Mouse (Mus musculus): ENCODE measurements at regions not wholly inside any gene's neighbourhood (a gene's known extent, or its start where the extent isn't known, plus 50 kb on each side); places are given as distances from the start of the nearest gene placed in this dataset.
A peak's percentile ranks its signal among the peaks of the same experiment; 100 is the strongest.

DNA sequence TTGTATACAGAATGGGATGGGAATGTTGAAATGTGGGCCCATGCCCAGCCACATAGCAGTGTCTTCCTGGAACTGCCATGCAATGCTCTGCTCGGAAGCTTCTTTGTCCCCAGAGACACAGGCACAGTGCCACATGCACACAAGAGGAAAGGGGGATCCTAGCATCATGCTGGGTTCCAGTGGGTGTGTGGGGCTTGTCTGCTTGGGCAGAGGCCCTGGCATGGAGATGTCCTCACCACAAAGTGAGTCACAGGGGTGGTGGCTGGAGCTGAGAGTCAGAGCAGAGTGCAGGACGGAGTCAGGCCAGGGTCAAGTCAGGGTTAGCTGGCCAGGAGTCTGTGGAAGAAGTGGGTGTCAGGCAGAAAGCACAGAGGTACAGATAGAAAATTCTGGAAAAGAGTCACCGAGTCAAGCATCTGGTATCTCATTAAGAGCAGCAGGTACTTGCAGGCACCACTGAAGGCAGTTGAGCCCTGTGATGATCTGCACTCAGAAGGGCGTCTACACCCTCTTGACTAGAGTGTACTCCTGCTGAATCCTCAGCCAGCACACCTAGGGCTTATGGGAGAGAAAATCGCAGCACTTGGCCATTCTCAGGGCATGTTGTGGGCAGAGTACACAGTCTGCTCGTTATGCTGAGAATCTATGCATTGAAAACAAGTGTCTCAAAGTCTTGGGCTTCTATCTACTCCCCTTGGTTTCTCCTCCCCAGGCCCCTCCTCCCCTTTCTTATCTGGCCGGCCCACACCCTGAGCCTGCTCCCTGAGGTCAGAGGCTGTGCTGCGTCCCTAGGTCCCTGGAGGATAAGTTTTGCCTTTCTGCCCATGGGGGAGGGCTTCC is 85.3 kb downstream of the Ackr3 start:
- DNase-seq (ENCODE audit: low read depth, low spot score), result no peak

DNA sequence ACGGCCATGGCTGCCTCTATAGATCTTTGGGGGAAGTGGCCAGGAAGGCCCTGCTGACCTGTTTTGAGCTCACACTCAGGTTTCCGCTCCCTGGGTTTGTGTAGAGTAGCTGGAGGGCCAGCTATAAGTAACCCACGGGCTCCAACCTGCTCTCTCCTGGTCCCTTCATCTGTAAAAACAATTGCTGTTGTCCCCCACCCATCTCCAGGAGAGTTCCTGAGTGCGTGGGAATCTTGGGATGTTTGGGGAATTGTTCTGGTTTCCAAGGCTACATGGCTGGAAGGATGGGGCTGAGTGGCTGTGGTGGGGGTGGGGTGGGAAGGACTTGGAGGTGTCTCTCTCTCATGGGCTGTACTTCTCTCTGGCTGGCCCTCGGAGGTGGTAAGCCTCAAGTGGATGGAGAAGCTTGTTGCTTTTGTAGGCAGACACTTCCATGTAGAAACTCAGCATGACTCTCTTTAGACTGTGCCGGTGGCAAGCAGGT is 86.0 kb downstream of the Ackr3 start:
- DNase-seq (ENCODE audit: low read depth, low spot score), result no peak

DNA sequence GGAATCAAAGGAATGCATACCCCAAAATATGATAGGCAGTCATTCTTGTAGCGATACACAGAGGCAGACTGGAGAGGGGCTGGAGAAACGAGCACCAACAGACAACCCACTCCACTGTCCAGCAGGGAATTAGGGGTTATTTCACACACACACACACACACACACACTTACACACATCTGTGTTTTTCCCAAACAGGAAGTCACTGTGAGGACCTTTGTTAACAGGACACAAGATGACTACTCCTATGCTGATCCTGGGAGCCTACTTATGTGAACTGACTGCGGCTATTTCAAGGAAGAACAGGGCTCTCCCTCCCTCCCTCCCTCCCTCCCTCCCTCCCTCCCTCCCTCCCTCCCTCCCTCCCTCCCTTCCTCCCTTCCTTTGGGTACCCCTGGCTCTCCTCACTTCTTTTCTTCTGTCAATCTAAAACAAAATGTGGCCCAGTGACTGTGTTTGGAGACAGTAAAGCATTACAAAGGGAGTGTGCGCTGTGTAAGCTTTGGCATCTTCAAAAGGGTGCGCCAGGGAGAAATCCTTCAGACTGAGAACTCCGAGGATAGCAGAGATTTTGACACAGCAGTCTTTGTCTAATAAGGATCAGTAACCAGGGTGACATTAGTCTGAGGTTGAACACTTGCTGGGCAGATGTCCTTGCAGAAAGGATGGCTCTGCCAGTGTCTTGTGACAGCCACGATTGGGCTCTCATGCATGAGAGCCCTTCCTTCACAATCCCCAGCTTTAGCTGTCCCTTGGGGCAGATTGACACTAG is 86.8 kb downstream of the Ackr3 start:
- no peak for DNase-seq (ENCODE audit: low read depth, low spot score)

DNA sequence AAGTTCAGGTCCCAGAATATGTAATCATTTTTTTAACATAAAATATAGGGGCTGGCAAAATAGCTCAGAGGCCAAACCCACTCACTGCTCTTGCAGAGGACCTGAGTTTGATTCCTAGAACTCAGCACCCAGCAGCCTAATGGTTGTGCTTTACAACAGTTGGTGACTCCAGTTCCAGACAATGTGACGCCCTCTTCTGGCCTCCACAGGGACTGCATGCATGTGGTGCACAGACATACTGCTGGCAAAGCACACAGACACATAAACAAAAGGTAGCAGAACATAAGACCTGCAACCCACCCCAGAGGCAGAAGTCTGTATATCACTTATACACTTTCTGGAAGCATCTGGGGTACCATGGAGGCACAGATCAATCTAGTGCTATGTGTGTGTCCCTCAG is 87.5 kb downstream of the Ackr3 start:
- DNase-seq (ENCODE audit: low read depth, low spot score), result no peak

DNA sequence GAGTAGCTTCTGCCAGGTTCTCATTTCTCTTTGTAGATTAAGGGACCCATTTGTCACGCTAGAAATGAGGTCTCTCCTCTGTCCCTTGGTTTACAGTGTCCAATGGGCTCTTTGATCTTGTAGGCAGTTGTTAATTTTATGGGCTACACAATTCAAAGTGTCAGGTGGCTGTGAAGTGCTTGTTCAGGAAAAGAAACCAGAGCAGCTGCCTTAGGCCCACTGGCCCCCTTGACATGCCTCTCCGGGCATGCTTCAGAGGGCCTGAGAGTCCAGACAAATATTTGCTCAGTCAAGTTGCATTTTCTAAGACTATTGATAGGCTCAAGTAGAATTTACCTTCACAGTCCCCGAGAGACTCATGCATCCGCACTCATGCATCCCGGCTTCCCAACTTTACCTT is 94.0 kb downstream of the Ackr3 start:
- no peak for DNase-seq (ENCODE audit: low read depth, low spot score)

DNA sequence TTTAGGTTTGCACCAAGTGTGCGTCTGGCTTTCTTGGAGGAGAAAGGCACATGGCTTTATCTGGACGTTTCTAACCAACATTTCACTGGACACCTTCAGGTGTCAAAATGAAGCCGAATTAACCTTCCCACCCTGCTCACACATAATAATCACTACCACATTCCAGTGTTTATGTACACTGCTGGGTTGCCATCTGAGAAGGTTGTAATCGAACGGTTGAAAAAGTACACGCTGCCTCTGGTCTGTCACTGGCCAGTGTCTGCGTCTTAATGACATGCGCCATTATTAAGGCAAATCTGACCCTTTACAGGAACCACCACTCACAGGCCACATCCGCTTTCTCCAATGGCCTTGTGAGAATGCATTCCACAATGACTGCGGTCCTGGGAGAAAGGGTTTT is 96.4 kb downstream of the Ackr3 start:
- DNase-seq (ENCODE audit: low read depth, low spot score), result no peak

DNA sequence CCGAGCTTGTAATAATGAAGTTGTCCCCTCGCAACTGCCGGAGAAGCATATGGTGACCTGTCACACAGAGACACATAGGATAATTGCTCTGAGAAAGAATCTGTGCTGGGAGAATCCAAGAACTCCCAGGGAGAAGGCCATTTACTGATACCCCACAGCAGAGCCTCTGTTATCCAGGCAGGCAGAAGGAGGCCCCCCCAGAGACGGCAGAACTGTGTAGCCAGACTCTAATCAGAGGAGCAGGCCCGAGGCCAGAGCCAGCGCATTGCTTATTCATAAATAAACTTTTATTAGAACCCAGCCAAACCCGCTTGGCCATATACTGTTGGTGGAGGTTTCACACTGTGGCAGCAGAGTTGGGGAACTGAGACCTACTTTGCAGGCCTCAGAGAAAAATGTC is 100.6 kb downstream of the Ackr3 start:
- DNase-seq (ENCODE audit: low read depth, low spot score), result no peak

DNA sequence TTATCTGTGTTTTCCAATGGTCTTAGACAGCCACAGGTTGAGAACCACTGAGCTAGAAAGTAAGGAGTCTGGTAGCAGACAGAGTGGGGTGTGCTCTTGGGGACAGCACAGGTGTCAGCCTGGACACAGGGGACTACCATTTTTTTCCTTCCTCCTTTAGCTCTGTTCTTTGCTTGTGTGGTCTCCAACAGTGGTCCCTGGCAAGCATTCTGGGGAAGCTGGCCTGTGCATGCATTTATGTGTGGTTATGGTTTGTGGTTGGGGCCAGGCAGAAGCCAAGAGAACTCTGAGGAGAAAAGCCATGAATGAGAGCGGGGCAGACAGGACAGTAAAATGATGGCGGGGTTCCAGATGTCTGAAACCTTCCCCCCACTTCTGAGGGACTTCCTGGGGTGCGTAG is 107.2 kb downstream of the Ackr3 start:
- no peak for DNase-seq (ENCODE audit: low read depth, low spot score)

DNA sequence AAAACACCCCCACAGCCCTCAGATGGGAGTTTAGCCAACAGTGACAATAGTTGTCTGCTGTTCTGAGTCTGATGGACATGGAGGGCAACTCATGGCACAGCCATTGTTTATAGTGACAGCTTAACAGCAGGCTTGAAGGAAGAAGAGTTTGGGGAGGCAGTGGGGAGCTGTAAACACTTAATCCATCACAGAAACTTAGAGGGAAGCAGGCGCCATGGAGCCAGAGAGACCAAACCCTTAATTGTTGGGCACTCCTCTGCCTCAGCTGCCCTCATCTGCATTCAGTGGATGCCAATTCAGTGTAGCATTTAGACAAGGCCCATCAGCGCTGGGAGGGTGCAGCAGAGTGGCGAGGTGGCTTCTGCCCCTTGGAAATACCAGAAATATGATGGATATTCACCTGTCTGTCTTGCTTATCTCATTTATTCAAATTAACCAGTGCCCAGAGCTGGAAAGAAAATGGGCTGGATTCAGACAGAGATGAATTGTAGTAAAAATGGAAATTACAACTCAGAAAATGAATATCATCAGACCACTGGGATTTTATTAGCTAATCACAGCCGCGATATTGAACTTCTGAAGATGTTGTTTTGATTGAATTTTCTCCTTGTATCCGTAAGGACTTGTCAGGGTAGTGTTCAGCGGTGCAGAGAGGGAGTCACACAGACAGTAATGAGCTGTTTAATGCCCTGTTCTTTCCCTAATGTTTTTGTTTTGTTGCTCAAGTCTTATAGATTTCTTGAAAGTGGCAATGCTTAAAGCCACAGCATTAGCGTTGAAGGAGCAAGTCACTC is 108.1 kb downstream of the Ackr3 start:
- DNase-seq (ENCODE audit: low read depth, low spot score), result no peak

DNA sequence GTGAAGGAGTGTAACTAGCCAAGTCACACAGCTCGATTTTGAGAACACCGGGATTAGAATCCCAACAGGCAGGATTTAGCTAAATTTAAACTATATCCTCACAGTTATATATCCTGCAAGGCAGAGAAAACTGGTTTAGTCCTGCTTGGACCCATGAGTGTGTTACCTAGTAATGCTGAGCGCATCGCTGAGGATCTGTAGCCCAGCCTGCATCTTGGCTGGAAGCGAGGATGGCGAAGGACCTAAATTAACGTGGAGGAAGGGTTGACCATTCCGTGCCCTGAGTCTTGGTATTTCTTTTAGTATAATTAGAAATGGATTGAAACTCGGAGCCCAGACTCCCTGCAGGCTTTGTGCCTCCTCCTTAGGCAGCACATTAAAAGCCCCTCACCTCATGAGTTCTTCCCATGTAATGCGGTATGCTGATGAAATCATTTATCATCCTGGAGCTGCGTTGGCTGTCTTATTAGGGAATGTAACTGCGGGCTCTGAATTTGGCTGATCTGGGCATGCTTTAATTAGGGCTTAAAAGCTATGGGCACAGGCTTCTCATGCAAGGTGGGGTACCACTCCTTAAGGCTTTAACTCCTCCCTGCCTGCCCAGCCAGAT is 110.1 kb downstream of the Ackr3 start:
- no peak for DNase-seq (ENCODE audit: low read depth, low spot score)

DNA sequence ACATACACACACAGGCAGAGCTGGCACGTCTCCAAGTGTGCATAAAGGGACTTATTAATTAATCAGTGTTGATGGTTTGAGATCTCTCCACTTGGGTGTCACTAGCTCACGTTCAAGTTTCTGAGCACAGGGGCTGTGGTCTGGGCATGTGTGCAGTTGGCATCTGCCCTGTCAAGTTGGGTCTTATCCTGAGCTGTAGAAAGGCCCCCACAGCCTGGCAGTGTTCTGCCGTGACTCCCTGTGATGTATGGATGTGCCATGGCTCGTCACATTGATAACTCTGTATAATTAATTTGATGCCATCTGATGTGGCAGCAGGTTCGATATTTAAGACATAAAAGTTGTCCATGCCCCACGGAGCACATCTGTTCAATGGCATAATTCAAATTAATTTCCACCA is 114.1 kb downstream of the Ackr3 start:
- no peak for DNase-seq (ENCODE audit: low read depth, low spot score)

DNA sequence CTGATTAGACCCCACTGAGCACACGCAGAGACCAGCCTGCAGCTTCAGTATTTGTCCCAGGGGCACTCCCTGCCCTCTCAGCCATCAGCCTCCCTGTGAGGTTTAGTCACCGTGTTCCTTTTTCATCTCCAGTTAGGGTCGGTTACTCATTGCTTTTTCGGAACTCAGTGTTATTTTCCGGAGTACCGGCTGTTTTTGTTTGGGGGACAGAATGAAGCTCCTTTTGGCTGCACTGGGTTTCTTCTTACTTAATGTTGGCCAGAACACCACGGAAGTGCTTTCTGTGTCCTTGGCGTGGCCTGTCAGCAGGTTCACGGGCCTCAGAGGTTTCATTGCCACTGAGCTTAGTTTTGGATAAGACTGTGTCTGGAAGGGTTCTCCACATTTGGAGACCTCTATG is 114.7 kb downstream of the Ackr3 start:
- DNase-seq (ENCODE audit: low read depth, low spot score), result peak; percentile 50

DNA sequence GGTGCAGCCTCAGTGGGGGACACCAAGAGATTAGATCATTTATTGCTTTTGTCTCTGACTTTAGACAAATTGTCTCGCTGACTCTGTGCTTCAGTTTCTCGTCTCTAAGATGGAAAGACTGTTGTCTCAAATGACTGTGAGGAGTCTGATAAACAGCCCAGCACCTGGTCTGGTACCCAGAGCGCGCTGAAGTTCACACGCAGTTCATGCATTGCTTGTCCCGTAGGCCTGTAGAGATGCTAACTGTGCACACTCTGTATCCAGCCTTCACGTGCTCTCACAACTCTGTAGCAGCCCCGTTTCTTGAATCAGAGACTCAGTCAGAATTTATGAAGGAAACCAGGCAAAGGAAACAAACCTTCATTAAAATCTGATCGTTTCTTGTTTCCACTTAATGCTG is 116.7 kb downstream of the Ackr3 start:
- no peak for DNase-seq (ENCODE audit: low read depth, low spot score)

DNA sequence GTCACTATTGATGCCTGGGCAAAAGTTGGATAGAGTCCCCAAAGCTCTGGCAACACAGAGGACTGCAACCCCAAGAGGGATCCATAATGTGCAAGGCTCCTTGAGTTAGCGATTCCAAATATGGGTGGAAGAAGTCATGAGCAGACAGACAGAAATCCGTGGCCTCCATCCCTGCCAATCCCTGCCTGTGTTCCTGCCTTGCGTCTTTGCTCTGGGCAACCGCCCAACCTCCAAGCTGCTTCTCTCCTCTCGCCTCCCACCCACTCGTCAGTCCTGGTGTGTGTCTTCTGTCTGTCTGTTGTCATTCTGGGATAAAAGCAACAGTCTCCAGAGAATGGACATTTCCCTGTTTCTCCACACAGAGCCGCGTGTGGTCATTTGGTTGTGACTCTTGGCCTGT is 117.7 kb downstream of the Ackr3 start:
- no peak for DNase-seq (ENCODE audit: low read depth, low spot score)

DNA sequence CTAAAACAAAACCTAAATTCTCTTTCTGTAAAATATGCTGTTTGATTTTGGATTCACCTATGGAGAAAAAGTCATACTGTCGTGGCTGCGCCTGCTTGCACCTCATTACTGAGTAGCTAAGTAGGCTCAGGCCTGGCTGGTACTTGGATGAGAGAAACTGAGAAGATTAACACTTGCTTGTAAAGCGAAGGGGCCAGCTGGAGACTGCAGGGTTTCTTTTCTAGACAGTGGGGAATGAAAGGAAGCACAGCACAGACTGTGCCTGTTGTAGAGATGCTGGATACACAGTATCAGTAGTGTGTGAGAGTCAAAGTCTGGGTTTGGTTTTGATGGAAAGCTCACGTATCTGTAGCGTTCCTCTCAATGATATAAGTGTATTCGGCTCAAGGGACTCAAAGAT is 123.5 kb downstream of the Ackr3 start:
- DNase-seq (ENCODE audit: low read depth, low spot score), result no peak

DNA sequence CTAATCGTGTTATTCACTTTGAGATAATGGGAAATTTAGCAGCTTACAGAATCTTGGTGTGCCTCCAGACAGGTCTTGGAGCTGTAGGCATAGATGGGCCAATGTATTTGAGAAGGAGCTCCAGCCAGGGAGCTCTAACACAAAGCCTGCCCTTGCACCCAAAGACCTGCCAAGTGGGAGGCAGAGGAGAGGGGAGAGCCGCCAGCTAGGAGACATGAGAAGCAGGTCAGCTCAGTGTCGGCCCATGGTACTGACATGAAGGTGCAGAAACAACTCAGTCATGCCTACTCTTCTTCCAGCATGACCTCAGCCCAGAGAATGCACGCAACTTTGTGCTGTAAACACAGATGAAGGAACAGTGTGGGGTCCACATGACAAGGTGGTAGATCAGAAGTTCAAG is 128.8 kb downstream of the Ackr3 start:
- peak; percentile 50 for DNase-seq (ENCODE audit: low read depth, low spot score)

DNA sequence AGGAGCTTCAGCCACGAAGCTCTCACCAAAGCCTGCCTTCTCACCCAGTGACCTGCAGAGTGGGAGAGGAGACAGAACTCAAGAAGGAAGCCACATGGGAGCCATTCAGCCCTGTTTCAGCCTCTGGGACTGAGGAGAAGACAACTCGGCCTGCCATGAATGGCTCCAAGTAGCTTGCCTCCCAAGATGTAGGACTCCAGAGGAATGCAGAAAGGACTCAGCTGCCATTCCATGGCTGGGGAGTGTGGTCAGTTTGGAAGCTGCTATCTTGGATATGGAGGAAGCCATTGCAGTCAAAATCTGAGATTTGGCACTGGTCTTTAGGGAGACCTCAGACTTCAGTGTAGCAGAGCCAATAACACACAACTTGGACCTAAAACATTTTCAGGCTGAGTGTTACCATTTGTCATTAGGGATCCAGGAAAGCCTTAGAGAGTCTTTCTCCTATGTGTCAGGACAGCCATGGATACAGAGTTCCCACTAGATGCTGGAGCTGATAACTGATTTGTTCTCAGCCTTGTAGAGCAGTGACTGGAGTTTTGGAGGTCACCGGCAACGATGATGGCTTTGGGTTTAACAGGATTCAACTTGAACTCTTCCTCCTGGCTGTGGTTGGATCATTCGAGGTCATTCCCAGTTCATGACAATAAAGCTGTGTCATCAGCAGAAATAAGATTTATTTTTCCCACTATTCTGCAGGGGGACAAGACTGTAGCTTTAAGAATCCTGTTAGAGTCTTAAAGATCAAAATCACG is 130.1 kb downstream of the Ackr3 start:
- no peak for DNase-seq (ENCODE audit: low read depth, low spot score)

DNA sequence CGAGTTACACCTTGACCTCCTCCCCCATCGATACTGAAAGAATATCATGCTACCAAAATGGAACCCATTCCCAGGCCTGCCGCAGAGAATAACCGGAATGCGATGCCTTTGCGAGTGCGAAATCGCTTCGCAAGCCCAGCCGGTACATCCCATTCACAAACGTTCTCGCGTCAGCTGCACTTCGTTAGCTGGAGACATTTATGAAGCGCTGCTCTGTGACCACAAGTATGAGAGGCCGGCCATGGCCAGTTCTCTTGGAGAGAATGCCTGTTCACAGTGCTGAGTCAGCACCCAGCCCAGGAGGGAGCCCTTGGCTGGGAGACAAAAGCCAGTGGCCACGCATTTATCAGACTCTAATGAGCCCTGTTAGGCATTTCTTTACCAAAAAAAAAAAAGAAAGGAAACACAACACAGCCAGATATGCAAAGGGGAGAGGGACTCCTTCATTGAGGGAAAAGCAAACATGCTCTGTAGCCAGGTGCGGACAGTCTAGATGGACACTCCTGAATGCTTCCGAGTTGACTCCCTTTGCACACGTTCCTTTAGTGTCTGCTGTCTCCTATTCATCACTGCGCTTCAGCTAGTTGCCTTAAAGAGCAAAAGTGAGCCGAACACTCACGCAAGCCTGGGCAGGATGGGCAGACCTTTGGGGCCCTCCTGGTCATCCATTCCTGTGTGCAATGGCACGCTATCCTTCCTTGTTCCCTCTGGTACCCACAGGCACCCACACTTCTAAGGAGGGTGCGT is 131.4 kb downstream of the Ackr3 start:
- peak; percentile 64 for DNase-seq (ENCODE audit: low read depth, low spot score)

DNA sequence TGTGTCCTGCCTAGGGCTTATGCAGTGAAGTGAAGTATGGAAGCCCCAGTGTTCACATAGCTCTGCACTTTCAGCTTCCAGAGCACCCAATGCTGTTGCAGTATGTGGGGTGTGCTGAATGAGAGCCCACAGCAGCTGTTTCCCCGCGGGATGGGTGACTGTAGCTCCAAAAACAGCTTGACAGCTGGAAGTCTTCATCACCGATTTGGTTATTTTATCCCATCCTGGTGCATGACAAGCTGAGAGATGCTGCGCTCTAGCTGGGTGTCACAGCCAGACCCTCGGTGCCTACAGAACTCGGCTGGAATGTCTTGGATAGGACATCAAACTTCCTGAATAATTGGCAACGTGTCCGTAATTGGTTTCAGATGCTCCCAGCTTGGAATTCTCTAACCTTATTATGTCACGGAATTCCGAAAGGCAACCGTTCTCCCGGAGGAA is 134.1 kb downstream of the Ackr3 start:
- peak; percentile 64 for DNase-seq (ENCODE audit: low read depth, low spot score)

DNA sequence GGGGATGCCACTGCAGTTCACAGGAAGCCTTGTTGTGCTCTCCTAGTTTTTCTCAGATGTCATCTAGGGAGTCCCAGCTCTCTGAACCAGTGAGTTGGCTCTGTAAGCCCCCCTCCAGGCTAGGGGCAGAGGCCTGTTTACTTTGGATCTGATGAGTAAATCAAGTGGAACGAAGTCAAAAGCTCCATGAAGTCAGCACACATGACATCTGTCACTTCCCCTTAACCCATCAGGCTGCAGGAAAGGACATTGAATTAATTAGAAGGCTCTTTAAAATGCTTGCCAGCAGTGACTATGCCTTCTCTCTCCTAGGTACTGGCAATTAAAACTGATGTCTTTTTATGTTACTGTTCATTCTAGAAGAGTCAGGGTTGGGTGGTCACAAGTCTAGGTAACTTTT is 138.6 kb downstream of the Ackr3 start:
- no peak for DNase-seq (ENCODE audit: low read depth, low spot score)

Measured in skeletal muscle tissue, adult 2 months (tissue).